Mouse (Mus musculus) hematopoietic stem cell, adult 5-6 weeks (primary cell): ENCODE measurements around the gene Iqschfp. TPM values are rescaled to one million over a fixed set of nuclear protein-coding genes. Genes with fewer than 3 reads are reported as not detected.

Experiments
- ATAC-seq, 2 experiments: fragments of 125-278 bp in 1 of 2; replicated peaks in 1 of 2; 2 replicates each; pipeline ENCODE4 v1.8.0; 2016 to 2017; ENCODE audit warnings: inconsistent platforms in 2 of 2, mild to moderate bottlenecking in 2 of 2, moderate number of reproducible peaks in 2 of 2, low read depth in 1 of 2, moderate TSS enrichment in 1 of 2; ENCODE audit not compliant: low FRiP score in 2 of 2, poor library complexity in 2 of 2, severe bottlenecking in 2 of 2, insufficient read depth in 1 of 2, low TSS enrichment in 1 of 2
- total RNA-seq: library from RNA; stranded (forward); fragments of 172-1452, 232-1000 nt; gene quantifications from 2 replicates; pipeline ENCODE4 v1.2.3, GENCODE M21; 2017

The Iqschfp gene
- total RNA-seq, 1 experiment from 2014 or later: not detected

DNA sequence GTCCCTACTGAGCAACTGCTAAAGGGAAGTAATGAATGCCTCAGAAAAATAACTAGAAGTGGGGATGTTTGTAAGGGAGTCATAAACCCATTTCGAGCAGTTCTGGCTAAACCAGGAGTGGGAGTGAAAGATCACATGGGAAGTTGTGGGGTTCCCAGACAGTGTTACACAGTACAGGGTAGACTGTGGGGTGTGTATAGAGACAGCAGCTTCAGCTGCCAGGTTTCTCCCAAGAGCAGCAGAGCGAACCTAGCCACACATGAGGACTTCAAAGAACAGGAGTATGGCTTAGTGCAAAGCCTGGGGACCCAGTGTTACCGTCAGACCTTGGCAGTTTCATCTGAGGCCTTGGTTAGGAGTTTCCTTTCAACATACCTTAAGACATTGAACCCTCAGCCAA is 740.7 kb downstream of the Iqschfp start:
- no peak for ATAC-seq

GRCm38 (mm10) chr3:68633577-68633976 is 741.5 kb downstream of the Iqschfp start:
- ATAC-seq: no peak

GRCm38 (mm10) chr3:68637960-68638359 is 745.9 kb downstream of the Iqschfp start:
- ATAC-seq: peak; percentile 60 to 81

GRCm38 (mm10) chr3:68638703-68639102 is 746.7 kb downstream of the Iqschfp start:
- no peak for ATAC-seq

DNA sequence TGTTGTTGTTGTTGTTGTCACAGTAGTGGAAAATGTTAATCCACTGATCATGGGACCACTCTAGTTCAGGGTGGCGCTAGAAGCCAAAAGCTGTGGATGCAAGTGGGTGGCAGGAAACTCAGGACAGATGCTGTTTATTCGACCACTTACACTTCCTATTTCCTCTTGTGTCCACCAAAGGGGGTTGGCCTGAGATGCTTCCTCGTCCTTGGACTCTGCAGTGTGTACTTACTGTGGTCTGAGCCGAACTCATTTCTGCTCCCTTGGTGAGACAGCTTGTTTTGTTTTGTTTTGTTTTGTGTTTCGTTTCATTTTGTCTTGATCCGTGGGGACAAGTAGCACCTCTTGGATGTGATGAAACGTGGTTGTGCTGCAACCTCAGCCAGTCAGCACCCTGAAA is 750.9 kb downstream of the Iqschfp start:
- peak in 1 of 2 experiments; percentile 9; a peak in 1 of 4 replicates for ATAC-seq

- peak; percentile 63 to 73 for ATAC-seq
Observed at GRCm38 (mm10) chr3:68646387-68647130, 754.5 kb downstream of the Iqschfp start.

DNA sequence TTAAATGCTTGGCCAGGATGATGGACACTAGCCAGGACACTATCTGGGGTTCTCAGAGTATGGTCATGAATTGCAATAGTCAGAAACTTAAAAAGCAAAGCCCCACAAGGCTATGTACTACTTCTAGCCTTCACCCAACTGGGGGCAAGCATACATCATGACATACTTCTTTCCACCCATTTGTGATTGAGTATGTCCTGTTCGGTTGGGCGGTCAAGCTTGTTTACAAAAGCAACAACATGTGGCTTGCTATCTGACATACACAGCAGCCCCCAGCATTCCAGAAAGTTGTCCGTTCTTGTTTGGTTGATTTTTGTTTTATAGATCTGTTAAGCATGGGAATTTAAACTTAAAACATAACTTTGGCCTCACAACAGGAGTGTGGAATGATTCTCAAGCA is 755.2 kb downstream of the Iqschfp start:
- ATAC-seq: no peak

DNA sequence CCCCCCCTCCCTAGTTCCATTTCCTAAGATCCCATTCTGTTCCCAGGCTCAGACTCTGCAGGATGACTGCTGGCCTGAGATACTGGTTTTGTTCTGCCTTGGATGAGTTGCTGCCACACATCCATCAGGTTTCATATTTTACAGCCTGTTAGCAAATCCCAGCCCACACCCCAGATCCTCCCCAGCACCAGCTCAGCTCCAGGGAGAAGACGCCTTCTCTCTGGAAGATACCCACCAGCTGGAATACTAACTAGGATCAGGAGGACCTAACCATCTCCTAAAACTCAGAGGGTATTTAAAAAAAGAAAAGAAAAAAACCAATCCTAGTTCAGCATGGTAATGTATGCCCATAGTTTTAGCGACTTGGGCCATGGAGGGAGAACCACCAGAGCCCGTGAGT is 758.2 kb downstream of the Iqschfp start:
- no peak for ATAC-seq

GRCm38 (mm10) chr3:68656607-68657352 is 764.7 kb downstream of the Iqschfp start:
- ATAC-seq: peak in 1 of 2 experiments; percentile 35; a peak in 1 of 4 replicates

DNA sequence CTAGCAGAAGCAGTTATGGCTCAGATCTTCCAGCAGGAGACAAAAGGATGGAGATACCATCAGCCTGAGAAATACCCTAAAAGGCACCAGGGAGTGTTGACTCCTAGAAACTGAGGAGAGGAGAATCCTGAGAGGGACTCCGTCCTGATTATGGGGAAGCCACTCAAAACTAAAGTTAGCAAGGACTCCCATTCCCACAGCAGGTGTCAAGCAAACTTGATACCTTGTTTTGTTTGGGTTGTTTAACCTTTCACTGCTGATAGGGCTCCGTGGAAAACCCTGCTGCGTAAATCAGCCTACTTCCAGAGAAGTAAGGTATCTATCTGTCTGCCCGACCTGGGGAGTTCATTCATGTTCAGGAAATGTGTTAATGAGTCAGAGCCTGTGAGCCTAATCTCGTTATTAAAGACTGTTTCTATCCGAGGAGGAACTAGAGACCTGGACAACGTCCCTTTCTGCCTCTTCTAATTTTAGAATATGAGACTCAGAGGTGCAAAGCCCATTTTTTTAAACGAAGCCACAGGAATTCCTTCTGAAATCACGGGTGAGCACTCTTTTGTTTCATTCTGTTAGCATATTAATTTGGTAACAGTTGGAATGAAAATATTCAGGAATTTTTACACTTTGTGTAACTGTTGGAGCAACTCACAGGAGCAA is 765.7 kb downstream of the Iqschfp start:
- ATAC-seq: no peak

- no peak for ATAC-seq
Observed at GRCm38 (mm10) chr3:68659996-68660395, 768.0 kb downstream of the Iqschfp start.

GRCm38 (mm10) chr3:68660538-68660937 is 768.5 kb downstream of the Iqschfp start:
- ATAC-seq: no peak

DNA sequence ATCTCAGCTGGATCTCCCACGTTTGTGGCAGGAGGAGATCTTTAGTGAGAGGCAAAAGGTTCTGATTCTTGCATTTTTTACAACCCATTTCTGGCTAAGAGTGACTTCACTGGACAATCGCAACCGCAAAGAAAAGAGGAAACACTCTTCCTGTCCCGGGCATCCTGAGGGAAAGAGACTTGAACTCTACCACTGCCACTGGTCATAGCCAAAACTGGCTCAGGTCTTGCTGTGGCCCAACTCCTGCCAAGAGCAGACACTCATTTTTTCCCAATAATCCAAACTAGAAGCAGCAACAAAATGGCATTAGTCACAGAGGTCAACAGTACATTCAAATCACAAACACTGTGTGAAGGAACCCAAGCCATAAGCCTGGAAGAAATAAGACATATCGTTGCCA is 770.4 kb downstream of the Iqschfp start:
- ATAC-seq: peak in 1 of 2 experiments; percentile 46; a peak in 1 of 4 replicates

GRCm38 (mm10) chr3:68664337-68664736 is 772.3 kb downstream of the Iqschfp start:
- ATAC-seq: no peak

GRCm38 (mm10) chr3:68666377-68666776 is 774.3 kb downstream of the Iqschfp start:
- ATAC-seq: peak in 1 of 2 experiments; percentile 21; a peak in 1 of 4 replicates

GRCm38 (mm10) chr3:68667852-68668251 is 775.8 kb downstream of the Iqschfp start:
- ATAC-seq: no peak

DNA sequence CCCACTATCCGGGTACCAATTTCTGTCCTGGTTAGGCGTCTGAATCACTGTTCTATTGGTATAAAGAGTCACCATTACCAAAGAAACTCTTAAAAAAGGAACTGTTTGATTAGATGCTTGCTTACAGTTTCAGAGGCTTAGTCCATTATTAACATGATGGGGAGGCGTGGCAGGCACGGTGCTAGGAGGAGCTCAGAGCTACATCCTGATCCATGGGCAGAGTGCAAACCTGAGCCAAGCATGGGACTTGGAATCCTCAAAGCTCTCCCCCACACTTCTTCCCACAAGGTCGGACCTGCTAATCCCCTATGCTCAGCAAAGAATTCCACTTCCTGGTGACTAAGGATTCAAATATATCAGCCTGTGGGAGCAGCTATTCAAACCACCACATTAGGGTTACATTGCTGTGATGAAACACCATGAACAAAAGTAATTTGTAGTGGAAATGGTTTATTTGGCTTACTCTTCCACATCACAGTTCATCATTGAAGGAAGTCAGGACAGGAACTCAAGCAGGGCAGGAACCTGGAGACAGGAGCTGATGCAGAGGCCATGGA is 777.5 kb downstream of the Iqschfp start:
- no peak for ATAC-seq

GRCm38 (mm10) chr3:68674721-68675120 is 782.7 kb downstream of the Iqschfp start:
- no peak for ATAC-seq
